Mouse (Mus musculus) monocyte, adult 2 months (primary cell): Measurements from ENCODE around the gene Clcf1.
A peak's percentile ranks its signal among the peaks of the same experiment; 100 is the strongest.

Experiments
- DNase-seq, 2 experiments: peaks; one replicate each; pipeline ENCODE4 v3.0.0; 2022; ENCODE audit warnings: low spot score in 2 of 2, low read depth in 1 of 2

The Clcf1 gene

DNA sequence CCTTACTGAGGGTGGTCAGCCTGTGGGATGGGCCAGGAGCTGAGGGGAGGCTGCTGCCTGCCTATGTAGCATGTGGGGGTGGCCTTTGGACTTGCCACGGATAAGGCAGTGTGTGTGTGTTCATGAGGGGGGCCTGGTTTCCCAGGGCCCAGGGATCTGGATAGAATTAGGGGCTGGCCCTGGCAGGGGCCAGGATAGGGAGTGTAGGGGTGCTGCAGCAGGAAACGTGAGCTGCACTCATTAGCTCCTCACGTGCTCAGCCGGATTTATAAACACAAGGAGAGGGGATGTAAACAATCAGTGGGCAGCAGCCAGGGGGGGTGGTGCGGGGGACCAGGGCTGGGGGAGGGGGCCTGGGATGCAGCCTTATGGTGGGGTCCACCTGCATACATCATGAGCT lies 3.1 kb downstream of the Clcf1 start:
- no peak for DNase-seq

DNA sequence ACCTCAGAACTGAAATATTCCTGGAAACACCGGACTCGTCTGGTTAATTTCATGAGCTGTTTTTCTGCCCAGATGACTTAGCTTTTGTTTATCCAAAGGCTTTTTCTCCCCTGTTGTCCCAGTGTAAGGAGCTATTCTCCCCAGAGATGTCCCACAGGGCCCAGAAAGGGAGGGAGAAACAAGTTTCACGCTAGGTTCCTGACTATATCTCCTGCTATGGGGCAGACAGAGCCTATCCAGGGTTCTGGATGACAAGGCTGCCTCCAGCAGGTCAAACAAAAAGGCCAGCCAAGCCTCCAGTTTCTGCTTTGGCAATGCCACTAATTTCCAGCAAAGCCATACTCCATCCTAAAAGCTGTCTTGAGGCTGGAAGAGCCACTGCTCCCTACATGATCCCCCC lies 3.8 kb downstream of the Clcf1 start:
- no peak for DNase-seq

DNA sequence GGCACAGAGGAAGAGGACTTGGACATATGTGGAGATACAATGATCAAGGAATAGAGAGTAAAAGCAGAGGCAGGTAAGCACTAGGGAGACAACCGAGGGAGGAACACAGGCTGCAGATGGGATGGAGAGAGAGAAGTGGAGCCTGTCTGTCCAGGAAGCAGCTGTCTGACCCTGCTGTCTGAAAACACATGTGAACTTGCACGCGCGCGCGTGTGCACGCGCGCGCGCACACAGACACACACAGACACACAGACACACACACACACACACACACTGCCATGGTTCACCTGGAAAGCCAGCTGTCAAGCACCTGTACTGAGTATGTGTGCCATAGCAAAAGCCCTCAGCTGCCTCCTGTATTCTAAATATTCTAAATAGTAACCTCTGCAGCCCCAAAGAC lies 4.3 kb downstream of the Clcf1 start:
- no peak for DNase-seq

DNA sequence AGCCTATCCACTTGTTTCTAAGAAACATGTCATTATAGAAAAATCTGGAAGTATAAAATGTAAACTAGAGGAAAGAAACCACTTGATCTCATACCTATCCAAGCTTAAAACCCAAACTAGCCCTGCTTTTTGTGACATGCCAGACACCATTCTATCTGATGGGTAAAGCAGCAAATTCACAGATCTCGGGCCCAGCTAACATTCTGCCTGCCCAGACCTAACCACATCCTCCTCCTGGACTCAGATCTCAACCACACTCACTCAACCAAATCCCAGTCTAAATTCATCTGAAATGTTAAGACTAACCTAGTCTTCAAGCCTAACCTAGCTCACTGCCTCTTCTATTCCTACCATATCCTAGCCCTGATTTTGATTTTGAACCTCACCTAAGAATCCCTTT lies 4.7 kb downstream of the Clcf1 start:
- no peak for DNase-seq

DNA sequence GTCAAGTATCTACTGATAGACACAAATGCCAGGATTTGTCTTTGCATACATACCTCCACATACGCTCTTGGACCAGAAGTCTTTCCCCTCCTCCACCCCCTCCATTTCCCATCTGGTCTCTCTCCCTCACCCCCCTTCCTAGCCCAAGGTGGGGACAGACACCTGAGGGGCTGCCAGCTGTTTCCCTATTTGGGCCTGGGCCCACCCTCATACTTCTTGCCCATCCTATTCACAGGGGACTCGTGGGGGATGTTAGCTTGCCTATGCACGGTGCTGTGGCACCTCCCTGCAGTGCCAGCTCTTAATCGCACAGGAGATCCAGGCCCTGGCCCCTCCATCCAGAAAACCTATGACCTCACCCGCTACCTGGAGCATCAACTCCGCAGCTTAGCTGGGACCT lies 5.9 kb downstream of the Clcf1 start:
- DNase-seq = no peak

DNA sequence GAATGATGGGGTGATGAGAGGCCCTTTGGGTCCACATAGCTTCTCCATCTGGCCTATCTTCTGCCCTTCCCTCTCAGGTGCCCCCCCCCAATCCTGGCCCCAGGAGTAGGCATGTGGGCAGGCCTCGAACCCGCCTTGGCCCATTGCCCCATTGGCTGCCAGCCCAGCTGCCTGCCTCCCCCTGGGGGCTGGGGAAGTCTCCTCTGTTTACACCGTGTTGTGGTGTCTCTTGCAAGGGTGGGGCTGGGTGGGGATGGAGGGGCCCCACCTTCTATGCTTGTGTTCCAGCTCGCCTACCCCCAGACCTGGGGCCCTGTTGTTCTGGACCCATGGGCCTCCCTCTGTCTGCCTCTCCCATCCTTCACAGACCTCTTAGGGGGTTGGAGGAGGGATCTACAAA lies 6.4 kb downstream of the Clcf1 start:
- DNase-seq = no peak

DNA sequence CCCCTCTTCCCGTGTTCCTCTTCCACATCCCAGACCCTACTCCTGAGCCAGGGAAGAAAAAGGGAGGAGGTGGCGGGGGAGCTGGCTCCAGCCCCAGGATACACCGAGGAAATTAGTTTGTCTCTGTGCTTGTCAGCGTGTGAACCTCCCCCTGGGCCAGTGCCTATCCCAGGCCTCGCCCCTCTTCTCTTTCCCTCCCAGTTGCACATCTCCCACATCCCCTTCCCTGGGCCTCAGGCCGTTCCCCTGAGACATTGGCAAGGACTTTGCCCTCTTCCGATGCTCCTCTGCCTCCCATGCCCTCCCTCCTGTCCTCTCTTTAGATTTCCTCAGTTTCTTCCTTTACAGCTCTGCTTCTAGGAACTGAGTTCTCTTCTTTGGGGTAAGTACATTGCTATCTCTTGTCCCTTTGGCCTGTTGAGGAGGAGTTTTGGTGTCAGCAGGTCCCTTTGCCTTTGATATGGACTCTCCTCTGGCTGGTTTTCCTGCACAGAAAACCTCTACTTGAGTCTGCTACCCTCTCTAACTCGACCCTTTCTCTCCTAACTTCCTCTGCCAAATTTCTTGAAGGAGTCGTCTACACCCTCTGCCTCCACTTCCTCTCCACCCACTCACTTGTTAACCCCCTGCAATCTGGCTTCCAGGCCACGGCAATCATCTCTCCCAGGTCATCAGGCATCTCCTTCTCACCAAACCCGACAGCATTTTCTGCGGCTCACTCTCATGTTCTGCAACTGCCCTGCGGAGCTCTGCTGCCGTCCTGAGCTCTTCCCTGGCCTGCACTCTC lies 7.1 kb downstream of the Clcf1 start:
- DNase-seq = no peak

DNA sequence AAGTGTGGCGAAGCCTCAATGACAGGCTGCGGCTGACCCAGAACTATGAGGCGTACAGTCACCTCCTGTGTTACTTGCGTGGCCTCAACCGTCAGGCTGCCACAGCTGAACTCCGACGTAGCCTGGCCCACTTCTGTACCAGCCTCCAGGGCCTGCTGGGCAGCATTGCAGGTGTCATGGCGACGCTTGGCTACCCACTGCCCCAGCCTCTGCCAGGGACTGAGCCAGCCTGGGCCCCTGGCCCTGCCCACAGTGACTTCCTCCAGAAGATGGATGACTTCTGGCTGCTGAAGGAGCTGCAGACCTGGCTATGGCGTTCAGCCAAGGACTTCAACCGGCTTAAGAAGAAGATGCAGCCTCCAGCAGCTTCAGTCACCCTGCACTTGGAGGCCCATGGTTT lies 8.1 kb downstream of the Clcf1 start:
- DNase-seq = no peak

DNA sequence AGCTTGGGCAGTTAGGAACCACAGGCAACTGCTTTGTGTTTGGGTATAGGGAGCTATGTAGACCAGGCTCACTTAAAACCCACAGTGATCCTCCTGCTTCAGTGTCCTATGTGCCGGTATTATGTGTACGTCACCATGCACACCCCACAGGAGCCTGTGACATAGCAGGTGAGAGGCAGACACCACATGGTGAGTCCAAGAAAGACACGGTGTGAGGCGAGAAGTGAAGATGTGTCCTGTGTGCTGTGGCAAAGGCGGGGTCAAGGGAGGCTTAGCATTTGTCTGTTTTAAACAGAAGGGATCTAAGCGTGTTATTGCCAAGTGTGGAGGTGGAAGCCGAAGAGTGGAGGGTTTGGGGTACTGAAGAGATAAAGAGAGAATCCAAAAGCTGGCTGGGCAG lies 12.7 kb downstream of the Clcf1 start:
- no peak for DNase-seq

DNA sequence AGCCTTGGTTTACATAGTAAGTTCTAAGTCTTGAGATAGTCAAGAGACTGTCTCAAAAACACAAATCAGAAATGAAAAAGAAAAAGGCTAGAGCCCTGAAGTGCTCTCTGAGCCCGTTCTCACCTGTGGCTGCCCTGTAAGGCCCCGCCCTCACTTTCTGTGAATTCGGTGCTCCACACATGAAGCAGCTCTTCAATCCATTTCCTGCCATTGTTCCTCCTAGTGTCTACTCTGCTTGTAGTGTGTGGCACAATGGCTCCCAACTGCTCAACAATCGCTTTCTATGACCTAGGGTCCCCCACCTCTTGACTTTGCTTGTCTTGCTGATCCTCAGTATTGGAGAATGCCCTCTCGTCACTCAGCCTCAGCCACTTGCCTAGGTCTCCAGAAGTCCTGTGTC lies 13.4 kb downstream of the Clcf1 start:
- no peak for DNase-seq

DNA sequence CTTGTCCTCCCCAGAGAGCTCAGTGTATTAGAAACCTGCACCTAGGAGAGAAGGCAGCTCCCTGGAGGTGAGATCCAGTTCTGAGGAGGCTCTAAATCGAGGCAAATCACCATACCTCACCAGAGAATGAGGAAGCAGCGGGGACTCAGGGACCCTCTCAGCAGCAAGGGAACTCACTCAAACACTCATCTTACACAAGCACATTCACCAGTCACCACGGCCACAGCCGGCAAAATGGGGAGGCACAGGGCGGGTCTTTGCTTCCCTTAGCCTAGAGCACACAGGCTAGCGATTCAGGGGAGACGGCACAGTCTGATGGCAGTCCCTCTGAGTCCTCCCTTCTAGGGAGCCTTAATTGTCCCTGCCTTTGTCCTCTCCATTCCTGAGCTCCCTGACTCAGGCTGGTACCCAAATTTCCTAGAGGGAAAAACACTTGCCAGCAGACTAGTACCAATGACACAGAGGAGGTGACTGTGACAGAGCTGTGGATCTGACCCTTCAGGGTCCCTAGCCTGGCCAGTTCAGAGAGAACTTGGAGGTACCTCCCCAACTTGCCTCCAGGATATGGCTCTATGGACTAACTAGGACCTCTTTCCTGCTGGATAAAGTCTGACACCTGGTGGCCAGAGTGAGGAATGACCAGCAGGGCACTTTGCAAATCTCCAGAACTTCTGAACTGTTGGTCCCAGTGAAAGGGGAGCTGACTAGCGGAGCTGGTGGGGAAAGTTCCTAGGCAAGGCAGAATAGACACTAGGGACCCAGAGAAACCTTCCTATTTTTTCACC lies 14.0 kb downstream of the Clcf1 start:
- peak; percentile 35 to 58 for DNase-seq

DNA sequence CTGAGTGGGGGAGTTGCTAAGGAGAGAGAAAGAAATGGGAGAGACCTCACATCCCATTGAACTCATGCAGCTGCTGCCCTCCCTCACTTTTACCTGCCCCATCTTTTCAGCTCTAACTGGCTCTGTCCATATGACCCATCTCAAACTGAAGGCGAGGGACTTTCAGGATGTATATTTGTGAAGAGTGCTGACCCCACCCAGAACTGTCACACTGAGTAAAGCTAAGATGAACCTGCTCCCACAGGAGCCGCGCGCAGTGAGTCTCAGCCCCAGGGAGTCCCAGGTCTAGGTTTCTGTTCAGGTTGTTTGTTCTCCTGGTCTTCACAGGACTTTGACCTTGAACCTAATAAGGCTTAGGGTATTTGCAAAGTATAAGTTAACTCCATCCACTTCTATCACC lies 14.9 kb downstream of the Clcf1 start:
- no peak for DNase-seq

DNA sequence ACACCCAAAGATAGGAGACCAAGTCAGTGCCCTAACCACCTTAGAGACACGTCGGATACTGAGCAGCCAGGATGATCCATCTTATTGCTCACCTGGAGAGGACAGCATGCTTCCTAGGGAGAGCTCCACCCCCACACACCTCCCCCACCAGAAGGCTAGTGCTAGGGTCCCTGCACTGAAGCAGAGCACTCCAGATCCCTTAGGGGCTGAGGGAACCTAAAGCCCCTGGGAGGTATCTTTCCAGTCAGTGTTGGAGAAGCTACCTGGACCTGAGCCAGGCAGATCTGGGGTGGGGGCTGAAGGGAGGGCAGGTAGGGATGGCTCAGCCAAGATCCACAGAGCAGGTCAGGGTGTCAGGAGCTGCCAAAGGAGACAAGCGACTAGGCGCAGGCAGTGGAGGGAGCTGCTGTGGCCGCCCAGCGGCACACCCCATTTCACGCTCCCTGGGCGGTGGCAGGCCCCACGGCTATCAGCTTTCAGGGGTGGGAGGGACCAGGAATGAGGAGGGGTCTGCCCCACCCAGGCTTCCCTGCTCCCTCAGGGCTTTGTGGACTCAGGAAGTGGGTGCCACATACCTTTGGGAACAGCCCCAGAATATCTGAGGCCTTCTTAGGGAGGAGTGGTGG lies 15.5 kb downstream of the Clcf1 start:
- no peak for DNase-seq

DNA sequence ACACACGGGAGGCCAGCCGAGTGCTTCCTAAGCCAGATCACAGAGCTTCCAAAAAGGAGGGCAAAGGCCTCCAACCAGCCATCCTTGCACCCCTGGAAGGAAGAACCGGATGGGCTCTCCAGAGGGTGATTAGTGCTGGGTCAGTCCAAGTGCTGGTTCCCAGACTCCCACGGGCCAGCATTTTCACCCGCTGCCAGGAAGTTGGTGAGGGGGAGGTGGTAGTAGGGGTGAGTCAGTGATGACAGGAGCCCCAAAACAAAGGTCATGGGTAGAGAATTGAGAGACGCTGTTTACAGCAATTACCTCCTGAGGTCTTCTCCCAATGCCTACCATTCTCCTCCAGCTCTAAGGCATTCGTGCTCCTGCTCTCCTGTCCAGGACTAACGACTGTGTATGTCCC lies 16.4 kb downstream of the Clcf1 start:
- no peak for DNase-seq

DNA sequence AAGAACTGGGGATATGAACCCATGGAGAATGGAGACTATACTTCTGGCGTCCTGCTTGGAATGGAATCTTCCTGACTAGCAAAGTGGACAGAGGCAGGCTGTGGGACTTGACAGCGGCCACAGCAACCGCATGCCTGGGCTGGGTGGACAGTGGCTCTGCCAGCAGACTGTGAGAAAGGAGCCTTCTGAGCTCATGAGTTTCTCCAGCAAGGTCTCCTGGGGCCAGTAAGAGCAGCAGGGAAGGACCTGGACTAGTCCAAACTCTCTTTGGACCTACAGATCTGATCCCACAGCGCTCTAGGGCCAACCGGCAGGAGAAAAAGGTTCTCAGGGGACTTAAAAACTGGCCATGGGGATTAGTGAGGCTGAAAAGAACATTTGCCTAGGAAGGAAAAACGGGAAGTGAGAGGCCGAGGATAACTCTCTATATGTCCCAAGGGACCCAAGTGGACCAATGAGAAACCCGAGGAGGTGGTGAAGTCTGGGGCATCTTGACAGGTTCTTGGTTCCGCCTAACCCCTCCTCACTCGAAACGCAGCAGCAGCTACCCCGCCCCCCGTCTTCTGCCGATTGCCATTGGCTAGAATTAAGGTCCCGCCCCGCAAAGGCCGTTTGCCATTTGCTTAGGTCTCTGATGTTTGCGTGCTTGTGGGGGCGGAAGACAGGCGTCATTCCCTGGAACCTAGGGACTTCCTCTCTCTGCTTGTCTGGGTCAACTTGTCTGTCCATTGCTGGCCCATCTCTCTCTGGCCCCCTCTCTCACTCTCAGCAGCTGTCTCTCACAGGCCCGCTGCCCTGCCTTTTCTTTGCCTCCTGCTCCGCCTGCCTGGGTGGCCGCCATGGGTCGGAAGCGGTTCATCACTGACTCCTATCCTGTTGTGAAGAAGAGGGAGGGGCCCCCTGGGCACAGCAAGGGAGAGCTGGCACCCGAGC lies 17.5 kb downstream of the Clcf1 start, which contains the start of gene Pold4:
Pold4 (plus strand) TSS at position 647 of the 933 bp plus-strand sequence.
- DNase-seq = peak; percentile 96

DNA sequence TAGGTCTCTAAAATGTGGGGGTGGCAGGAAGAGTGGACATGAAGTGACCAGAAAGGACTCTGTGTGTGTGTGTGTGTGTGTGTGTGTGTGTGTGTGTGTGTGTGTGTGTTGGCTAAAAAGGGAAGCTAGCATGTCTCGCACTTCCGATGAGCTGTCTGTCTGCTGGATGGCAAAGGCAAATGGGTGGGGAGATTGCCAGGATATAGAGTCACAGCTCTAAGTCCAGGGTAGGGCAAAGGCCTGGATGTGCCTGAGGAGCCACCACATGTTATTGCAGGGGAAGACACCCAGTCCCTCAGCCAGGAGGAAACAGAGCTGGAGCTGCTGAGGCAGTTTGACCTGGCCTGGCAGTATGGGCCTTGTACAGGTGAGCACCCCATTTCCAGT lies 18.1 kb downstream of the Clcf1 start:
- DNase-seq = peak in 1 of 2 experiments; percentile 50

DNA sequence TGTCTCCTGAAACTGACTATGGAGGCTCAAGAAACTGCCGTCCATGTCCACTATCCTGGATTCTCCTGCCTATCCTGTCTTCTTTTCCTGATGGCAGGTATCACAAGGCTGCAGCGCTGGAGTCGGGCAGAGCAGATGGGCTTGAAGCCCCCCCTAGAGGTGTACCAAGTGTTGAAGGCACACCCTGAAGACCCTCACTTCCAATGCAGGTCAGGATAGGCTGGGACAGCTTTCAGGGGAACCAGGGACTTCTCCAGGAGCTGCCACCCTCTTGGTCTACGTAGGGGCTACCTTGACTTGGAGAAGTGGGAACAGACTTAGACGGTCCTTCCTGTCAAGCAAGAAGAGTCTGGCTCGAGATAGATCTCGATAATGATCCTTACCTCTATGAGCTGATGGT lies 18.6 kb downstream of the Clcf1 start:
- no peak for DNase-seq

DNA sequence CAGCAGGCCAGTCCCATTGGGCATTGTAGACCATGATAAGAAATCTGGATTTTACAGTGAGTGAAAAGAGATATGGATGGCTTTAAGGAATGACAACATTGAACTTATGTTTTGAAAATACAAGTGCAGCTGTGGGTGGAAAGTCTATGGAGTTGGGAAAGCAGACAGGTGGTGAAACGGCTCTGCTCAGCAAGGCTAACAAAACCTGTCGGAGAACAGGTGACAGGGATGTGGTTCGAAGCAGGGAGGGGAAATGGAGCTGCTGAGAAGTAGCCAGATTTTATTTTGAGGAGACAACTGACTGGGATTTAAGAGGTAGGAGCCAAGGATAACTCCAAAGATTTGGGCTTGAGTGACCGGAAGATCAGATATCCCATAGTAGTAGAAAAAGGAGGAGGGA lies 20.5 kb downstream of the Clcf1 start:
- no peak for DNase-seq

DNA sequence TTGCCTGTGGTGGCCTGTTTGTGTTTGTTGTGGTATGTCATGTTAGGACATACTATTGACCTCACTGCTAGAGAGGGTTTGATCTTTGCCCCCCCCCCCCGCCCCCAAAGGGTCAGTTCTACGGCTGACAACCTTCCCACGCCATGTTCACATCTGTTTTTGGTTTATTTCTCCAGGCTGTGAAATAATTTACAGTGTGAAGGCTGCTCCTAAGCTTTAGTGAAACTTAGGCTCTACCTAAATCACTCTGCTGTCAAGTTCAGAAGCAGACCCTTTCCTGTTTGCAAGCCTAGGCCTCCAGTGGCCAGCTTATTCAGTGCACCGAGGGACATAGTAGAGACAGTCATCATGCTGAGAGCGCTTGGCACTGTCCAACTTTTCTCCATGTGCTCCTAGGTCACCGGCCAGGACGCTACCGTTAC lies 26.2 kb downstream of the Clcf1 start:
- DNase-seq = no peak

DNA sequence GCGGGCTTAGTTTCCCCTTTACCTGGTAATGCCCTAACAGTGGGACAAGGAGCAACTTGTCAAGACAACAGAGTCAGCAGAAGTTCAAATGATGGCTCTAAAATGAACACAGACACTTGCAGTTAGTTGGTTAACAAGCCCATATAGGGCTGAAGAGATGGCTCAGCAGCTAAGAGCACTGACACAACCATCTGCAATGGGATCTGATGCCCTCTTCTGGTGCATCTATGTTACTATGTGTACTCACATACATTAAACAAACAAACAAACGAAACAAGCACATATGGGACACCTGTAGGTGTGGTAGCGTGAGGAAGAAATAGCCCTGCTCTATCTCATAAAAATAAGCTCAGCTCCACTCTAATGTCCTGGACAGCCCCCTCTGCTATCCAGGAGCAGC lies 28.4 kb downstream of the Clcf1 start:
- DNase-seq = no peak

DNA sequence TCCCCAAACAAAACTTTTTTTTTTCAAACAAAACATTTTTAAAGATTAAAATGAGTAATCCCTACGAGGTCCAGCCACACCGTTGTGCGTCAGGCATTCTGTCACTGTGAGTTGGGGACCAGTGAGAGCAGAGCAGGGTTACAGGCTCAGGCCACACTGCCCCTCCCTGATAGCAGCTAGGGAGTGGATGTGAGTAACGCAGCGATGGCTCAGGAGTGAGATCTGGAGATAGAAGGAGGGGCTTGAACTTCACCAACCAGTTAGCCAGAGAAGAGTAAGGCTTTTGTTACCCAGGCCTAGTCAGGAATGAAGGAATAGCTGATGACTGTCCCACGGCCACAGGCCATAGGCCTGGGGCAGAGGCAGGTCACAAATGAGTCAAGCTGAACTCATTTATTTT lies 30.7 kb downstream of the Clcf1 start:
- no peak for DNase-seq
